Mouse (Mus musculus) gastrocnemius, postnatal 36 days (tissue): ENCODE measurements at regions not wholly inside any gene's neighbourhood (a gene's known extent, or its start where the extent isn't known, plus 50 kb on each side); places are given as distances from the start of the nearest gene placed in this dataset.

Source experiments
- DNase-seq, 2 experiments: peaks; one replicate each; pipeline ENCODE4 v3.0.0; 2022
- intact Hi-C: fragments of 180-260 bp; cut with DNase I; formaldehyde crosslinking; loops from one replicate; pipeline ENCODE4 v1.15.1; 2025

DNA sequence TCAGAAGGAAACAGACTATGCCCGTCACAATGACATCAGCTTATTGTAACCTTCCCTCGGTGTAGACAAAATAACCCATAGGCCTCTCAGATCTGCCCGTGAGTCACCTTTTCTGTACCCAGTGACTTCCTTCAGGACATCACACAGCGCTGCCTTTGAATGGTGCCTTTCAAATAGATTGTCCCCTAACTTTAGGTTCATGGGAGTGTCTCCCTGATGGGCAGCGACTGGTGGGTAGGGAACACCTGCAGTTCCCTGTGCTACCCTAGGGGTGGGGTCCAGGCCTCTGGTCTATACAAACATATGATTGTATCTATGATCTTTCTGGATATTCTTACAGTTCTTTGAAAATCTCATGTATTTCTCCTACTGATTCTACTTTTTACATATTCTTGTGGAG is 232.4 kb downstream of the Gm5447 start:
- no peak for DNase-seq
- intact Hi-C loops, result loop anchor here (10.0 kb wide), 1 partner anchor 418 kb away; the partner anchor contains the start of gene Foxf2

DNA sequence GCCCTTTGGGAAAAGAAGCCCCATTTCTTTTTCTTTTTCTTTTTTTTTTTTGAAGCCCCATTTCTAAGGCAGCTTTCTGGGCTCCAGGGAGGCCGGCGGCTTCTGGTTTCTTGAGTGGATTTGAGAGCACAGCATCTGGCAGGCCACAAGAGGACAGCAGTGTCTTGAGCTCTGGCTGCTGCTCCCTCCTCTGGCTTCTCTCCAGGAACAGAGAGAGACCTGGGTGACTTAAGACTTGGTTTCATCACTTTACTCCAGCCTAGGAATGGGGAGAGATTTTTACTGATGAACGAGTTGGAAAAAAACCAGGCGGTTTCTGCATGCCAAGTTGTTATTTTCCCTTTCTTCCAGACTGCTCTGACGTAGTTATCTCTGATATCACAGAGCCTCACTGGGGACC is 233.7 kb downstream of the Gm5447 start:
- intact Hi-C loops, result loop anchor here (10.0 kb wide), 1 partner anchor 417 kb away; the partner anchor contains the start of gene Foxf2
- peak; percentile 17 to 51 for DNase-seq

DNA sequence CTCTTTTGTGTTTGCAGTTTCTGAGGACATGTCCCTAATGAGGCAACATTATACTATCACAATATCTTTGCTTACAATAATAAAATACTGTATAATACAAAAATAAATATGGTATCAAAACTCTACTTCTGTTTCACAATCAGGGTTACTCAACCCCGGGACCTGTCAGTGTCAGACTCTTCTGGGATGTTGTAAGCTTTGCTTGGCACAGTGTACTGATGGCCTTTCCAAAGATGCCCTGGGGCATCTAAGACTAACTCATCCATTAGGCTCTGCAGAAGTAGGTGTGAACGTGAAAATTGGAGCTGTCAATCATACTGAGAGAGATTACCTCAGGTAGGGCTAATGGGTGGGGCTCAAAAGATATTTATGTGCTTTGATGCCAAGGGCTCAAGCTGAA is 249.0 kb downstream of the Gm5447 start:
- no peak for DNase-seq
- intact Hi-C loops, result no loop called here

DNA sequence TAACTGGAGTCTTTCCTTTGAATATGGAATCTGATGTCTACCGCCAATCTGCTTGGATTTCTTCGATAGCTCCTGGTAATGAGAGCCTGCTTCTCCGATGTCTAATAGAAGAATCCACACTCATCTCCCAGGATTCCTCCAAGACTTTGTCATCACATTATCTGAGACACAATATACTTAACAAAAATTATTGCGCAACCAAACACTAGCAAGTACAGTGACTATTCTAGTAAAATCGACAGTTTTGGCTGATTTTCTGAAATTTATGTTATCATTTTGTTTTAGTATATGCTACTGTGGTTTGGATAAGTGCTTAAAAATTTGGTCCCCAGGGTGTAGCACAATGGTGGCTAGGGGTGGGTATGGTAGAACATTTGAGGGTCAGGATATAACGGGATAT is 266.5 kb downstream of the Gm5447 start:
- no peak for DNase-seq
- intact Hi-C loops, result no loop called here

DNA sequence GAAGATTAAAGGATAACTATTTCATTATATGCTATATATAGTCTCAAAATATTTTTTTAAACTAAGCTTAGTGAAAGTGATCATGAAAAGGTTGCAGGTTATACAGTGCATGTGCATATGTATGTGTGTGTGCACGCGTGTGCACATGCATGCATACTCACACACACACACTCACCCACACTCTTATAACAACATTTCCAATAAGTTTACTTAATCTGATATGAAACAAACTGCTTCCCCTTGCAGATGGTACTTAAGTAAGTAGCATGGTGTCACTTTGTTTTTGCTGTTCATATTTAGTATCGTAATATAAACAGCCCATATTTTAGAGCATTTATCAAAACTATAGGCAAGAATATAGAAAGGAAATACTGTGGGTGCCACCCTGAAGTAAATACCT is 275.0 kb downstream of the Gm5447 start:
- intact Hi-C loops, result no loop called here
- DNase-seq, result no peak

DNA sequence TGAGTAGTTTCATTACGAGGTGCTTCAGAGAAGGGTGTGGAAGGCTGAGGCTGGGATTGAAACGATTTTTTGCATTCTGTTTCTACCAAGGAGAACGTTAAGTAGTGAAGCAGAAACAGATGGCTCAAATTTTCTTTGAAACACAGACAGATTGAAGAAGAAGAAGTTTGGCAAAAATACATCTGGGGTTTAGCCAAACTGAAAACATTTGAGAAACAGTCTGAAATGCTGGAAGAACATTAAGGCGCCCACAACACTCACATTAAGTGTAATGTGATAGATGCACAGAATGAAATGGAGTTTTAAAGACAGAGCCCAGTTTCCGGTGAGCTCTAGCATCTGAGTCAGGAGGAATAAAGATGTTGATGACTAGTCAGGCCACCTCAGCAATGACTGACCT is 275.5 kb downstream of the Gm5447 start:
- no peak for DNase-seq
- intact Hi-C loops, result no loop called here

DNA sequence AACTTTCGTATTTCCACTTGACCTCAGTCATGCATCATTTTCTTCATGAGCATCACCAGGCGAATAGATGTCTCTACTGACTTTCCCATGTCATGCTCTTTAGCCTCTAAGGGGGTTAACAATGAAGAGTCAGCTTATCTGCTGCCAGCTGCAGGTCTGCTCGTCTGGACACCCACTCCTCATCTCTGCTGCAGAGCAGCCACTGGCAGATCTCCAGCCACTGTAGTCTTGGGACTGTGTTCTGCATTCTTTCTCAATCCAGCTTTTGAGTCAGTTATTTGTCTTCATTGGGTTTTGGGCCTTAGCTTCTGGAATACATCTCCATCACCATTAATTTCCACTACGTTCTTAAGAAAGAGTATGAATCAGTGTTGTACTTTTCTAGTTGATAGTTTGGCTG is 280.0 kb downstream of the Gm5447 start:
- intact Hi-C loops, result no loop called here
- DNase-seq, result no peak

DNA sequence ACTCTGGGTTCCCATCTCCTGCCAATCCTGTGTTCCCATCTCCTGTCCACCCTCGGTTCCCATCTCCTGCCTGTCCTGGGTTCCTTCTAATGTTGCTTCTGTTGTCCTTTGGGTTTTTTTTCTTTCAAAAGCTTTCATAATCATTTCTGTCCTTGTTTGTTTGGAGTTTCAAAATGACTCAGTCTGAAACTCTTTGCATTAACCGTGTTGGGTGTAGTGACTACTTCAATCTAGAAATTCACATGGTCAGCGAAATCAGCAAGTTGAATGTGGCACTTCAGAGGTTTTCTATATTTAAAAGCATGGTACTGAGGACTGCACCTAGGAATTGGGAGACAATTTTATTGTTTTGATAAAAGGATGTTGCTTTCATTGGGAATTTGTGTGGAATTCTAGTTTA is 280.7 kb downstream of the Gm5447 start:
- intact Hi-C loops, result no loop called here
- no peak for DNase-seq

DNA sequence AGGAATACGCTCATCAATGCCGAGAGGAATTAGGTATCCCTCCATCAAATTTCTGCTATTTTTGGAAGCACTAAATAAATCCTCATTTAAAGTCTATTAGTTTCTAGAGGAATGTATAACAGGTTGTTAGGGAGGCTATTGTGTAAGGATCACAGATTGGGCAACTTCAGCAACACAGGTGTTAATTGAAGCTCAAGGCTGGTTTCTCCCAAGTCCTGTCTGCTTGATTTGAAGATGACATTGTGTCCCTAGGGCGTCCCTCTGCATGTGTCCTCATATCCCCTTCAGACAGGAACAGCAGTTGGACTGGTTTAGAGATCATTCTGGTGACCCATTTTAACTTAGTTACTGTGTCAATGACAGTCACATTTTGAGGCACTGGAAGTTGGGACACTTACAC is 281.5 kb downstream of the Gm5447 start:
- DNase-seq, result no peak

DNA sequence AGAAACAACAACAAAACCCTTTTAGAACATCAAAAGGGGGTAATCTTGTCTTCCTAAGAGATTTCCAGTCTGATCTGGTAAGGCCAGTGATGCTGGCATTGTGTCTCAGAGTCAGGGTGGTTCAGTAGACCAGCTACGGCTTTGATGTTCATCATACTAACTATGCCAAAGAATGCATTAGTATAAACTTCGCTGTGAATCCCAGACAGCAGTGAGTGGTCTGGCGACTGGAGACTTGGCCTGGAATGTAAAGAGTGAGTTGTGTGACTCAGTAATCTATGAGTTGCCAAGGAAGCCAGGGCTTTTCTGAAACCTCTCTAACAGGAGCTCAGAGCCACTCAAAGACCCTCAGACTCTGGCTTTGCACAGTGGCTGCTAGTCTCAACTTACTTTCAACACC is 288.1 kb upstream of the Foxq1 start:
- no peak for DNase-seq
- intact Hi-C loops, result no loop called here

More for the DNA sequence above, 281.5 kb downstream of the Gm5447 start:
- intact Hi-C loops, result no loop called here

DNA sequence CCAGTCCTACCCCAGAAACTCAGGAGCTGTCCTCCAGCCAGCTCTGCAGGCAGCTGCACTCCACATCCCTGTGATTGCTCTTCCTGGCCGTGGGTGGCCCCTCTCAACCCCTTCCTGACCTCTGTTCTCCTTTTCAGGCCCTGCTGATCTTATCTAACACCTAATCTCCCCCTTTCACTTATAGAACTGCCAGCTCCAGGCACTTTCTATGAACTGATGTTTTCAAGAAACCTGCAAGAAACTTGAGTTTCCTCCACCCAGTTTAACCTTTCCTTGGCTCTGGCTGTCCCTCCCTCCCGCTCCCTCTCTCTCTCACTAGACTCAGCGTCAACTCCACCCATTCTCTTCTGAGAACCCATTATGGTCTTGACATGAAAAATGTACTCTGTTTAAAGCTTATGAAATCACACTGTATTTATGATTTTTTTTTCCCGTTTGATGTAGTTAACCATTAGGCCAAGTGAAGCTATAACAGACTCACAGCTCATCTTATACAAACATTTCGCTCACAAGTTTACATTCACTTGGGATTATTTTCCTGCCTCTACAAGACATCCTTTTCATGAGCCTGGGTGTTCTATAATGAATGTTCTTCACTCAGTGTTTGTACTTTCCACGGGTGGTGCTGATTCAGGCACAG is 279.8 kb upstream of the Foxq1 start:
- intact Hi-C loops, result no loop called here
- no peak for DNase-seq

DNA sequence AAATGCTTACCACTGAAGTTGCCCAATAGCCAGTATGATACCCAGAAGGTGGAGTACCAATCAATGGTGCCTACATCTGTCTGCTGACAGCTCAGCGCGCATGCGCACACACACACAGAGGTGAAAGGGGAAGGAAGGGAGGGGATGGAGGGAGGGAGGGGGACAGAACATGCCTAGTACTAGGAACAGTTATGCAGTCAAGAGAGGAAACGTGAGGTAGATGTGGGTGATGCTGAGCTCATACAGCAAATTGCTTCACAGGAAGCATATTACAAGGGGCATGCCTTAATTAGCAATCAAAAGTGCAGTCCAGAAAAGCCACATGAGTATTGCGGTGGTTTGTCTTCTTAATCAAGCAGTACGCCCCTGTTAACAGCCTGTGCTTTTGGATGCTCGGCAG is 265.3 kb upstream of the Foxq1 start:
- DNase-seq, result no peak
- intact Hi-C loops, result no loop called here

DNA sequence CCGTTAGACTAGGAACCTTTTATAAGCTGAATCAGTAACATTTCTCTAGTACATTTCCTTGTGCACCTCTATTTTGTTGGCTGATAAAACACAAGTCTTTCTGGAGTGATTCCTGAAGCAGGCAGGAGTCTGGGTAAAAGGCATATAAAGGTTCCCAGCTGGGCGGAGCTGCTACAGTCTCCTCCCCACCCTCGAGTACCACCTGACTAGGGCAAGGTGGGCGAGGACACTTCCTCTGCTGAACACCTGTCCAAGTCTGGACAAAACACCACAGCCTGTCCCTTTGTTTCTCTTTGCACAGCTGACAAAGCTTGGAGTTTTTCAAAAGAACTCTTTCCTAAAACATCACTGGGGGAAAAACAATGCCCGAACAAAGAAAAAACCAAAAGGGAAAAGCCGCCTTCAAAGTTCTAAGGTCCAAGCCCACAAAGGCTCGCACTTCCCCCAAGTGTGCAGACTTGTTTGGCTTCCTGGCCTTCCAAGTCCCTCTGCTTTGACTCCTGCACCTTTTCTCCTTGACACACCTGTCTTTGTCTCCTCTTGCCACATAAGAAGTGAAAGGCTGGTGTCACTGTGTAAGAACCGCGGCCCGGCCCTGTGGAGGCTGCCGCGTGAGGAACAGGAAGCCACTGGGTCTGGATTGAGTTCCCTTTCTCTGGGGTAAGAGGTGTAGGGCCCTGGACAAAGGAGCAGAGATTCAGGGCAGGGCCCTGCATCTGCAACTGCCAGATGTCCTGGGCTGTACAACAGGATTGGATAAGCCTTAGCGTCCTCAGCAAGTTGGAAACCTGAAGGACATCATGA is 263.1 kb upstream of the Foxq1 start:
- intact Hi-C loops, result no loop called here
- DNase-seq, result no peak

DNA sequence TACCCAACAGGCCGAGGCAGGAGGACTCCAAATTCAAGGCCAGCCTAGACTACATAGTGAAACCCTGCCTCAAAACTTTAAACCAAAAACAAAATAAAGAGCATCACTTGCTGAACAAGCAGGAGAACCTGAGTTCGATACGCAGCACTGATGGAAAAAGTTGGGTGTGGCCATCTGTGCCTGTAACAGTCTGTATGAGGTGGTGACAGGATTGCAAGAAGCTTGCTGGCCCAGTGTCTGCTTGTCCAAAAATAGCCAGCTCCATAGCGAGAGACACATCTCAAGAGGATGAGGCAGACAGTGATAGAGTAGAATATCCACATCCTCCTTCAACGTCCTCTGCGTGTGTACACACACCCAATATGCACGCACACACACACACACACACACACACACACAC is 261.9 kb upstream of the Foxq1 start:
- no peak for DNase-seq
- intact Hi-C loops, result no loop called here

DNA sequence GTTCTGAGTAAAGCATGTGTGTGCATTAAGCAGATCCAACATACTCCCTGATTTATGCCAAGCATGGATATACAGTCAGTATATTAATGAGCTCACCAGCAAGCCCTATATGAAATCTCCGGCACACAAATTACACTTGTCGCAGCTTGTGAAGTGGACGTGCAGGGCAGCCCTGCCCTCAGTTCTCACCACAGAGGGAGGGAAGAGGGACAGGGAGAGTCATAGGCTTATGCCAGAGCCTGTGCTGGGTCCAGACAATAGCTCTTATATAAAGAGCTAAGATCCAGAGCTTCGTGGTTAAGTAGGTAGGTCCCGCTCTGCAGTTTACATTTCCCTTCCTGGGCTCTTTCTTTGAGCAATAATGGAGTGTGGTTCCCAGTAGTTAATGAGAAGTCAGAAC is 252.7 kb upstream of the Foxq1 start:
- intact Hi-C loops, result no loop called here
- no peak for DNase-seq

DNA sequence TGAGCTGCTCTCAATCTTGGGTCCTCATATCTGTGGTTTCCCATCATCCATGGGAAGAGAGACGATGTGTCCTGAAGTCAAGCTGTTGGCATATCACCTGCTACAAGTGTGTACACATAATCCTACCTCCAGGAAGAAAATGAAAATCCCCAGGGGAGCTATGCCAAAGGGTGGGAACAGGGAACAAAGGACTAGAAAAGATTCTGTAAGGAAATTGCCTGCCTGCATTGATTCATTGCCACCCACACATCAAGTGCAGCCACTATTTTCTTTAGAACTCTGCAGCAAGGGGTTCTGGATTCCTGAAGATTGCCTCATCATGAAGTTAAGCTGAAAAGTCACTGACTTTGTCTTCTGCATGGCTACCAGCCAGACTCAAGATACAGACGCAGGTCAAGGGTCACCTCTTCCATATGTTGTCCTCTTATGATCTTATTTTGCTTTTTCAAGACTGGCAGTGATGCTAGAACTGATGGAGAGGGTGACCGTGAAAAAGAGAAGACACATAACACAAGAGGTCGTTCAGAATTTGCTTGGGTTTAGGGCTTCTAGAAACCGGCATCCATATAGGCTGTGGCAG is 251.6 kb upstream of the Foxq1 start:
- DNase-seq, result no peak
- intact Hi-C loops, result no loop called here

DNA sequence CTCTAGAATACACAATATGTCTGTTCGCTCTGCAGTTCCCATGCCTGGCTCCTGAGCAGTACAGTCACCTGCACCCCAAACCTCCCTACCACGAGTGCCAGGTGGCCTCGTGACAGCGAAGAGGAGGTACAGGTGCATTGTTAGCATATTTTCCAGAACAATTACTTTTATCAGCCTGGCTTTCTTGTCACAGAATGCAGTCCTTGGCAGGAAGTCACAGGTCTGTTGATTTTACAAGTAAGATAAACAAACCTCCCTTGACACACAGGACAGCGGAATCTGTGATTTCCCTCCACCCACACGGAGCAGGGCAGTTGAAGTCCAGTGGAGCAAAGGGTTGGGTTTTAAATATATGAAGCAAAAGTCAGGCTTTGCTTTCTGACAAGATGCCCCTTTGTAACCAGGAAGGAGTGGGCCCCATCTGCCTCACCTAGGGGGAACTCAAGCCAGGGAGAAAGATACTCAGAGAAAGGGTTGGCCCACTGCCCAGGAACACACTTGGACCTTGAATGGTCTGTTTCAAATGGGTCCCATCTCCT is 246.8 kb upstream of the Foxq1 start:
- no peak for DNase-seq

DNA sequence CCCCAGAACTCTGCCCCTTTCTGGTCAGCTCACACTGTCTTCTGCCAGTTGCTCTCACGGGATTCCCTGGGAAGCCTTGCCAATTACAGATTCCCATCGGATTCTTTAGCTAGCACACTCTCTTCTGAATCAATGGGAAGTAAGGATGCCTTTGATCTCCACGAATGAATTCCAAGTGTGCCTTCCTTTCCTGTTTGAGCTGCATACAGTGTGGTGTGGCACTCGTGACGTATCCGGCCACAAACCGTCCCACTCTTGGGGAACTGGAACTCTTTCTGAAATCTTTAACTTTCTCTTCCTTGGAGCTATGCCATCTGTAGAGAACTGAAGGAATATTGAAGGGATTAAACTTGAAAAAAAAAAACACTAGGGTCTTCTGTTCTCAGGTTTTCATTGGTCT is 243.2 kb upstream of the Foxq1 start:
- intact Hi-C loops, result no loop called here

More for the DNA sequence above, 246.8 kb upstream of the Foxq1 start:
- intact Hi-C loops, result no loop called here

DNA sequence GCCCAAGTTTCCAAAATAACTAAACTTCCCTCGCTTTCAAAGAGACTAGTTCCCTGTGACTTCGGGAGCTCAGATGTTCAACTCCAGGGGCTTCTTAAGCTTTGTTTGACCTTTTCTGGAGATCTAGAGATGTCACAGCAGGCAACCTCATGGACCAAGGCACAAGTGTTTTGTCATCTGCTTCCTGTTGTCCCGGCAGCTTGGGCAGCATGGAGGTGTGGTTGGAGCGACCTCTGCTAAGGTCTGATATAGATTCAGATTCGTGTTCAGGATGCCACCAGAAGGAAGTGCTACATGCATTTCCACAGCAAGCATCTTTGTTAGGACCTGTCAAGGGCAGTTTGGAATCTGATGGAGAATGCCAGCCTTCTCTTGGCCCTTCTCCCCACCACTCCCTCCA is 242.1 kb upstream of the Foxq1 start:
- intact Hi-C loops, result no loop called here
- no peak for DNase-seq

More for the DNA sequence above, 243.2 kb upstream of the Foxq1 start:
- DNase-seq, result no peak

DNA sequence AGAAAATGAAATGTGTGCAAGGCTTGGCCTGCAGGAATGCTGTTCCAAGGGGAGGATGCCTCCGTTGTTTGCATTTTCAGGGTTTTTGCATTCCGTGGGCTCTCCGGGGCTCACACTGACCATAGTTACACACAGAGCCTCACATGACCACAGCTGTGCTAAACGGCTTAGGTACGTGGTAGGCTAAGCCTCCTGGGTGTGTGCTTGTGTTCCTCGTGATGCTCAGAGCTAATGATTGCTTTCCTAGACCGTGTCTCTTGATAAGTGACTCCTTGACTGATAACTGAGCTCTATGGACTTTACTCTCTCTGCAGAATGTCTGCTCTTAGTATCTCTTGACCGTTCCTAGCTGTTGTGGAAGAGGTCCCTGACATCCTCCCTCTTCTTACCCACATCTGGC is 238.9 kb upstream of the Foxq1 start:
- intact Hi-C loops, result no loop called here

DNA sequence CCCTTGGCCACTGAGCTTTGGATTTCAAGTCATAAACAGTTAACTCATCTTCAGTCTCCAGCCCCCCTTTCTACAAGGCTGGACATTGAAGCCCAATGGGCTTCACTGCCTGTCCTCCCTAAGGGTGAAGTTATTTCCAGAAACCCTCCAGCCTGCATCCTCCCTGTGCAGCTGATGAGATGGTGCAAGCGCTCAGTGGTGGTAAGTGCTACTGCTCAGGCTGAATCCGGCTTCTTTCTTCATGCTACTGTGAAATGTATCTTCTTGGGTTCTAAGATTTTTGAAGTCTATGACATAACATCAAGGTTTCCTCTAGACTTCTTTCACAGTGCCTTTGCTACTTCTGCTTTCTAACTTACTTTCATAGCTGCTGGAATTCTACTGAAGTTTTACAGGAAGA is 237.9 kb upstream of the Foxq1 start:
- DNase-seq, result no peak
- intact Hi-C loops, result no loop called here

More for the DNA sequence above, 238.9 kb upstream of the Foxq1 start:
- no peak for DNase-seq

DNA sequence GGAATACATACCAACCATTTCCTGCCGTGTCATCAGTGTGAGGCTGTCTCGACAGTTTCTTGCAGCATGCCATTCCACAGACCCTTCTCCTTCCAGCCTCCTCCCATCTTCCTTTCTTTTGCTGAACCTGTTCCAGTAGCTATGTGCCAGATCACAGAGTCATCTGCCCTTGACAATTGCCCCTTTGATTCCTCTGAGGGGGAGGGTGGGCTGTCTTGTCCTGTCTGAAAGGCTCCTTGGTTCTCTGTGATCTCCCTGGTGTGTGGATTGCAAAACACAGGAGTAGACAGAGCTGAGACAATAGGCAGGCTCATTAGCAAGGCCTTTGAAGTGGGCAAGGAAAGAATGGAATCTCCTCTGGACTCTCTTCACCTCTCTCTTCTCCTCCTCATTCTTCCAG is 234.5 kb upstream of the Foxq1 start:
- intact Hi-C loops, result no loop called here
- DNase-seq, result no peak
